Mouse (Mus musculus) lung, embryonic 14.5 days (tissue): ENCODE results near the gene Hoxc5. TPM values are rescaled to one million over a fixed set of nuclear protein-coding genes. Genes with fewer than 3 reads are reported as not detected.

ENCODE experiments used
- ATAC-seq: fragments of 200-750 bp; cut with Nextera tagmentation; 2 replicates; pipeline ENCODE4 v1.8.0; 2017; ENCODE audit warnings: mild to moderate bottlenecking, moderate TSS enrichment, moderate library complexity; ENCODE audit not compliant: insufficient read depth
- DNase-seq: peaks from one replicate; pipeline ENCODE4 v3.0.0-alpha.2; 2015
- H3K27ac ChIP-seq: fragments of 300-500 bp; sonication (generic); 2 replicates; pipeline ENCODE4 v1.5.1; 2014; ENCODE audit warnings: low read depth, mild to moderate bottlenecking, moderate library complexity
- H3K27me3 ChIP-seq: fragments of 300-500 bp; sonication (generic); 2 replicates; pipeline ENCODE4 v1.6.1; 2014; ENCODE audit warnings: low read length, control low read depth; ENCODE audit not compliant: insufficient read depth
- H3K36me3 ChIP-seq: fragments of 300-500 bp; sonication (generic); 2 replicates; pipeline ENCODE4 v1.6.1; 2014; ENCODE audit warnings: control low read depth; ENCODE audit not compliant: insufficient read depth
- H3K4me1 ChIP-seq: fragments of 300-500 bp; sonication (generic); 2 replicates; pipeline ENCODE4 v1.6.1; 2014; ENCODE audit warnings: antibody characterized with exemption, control low read depth; ENCODE audit not compliant: insufficient read depth
- H3K4me2 ChIP-seq: fragments of 300-500 bp; sonication (generic); 2 replicates; pipeline ENCODE4 v1.6.1; 2014; ENCODE audit warnings: mild to moderate bottlenecking
- H3K4me3 ChIP-seq: fragments of 300-500 bp; sonication (generic); 2 replicates; pipeline ENCODE4 v1.5.1; 2014; ENCODE audit warnings: low read depth, low read length
- H3K9ac ChIP-seq: fragments of 300-500 bp; sonication (generic); 2 replicates; pipeline ENCODE4 v1.6.1; 2014
- H3K9me3 ChIP-seq: fragments of 300-500 bp; sonication (generic); 2 replicates; pipeline ENCODE4 v1.6.1; 2016; ENCODE audit warnings: low read depth, low read length, control low read depth
- CTCF ChIP-seq: IDR thresholded peaks from 2 replicates; pipeline ENCODE4 v1.5.1; 2016; ENCODE audit warnings: antibody characterized with exemption, low read depth
- WGBS: fragments of 180-500 bp; shearing (Covaris S2); extraction: QIAGEN DNeasy Blood & Tissue Kit; methylation state at CpG from one replicate; pipeline ENCODE4 v1.1.7; 2014; 5-methylcytosine and 5-hydroxymethylcytosine counted together
- polyA plus RNA-seq: library from polyadenylated mRNA; unstranded; fragments of >200 nt; fragmentation: Nextera tagmentation; extraction: Ambion mirVana; gene quantifications from 2 replicates; pipeline ENCODE4 v1.2.1, GENCODE M21; 2014

Hoxc5 gene
- polyA plus RNA-seq, 1 experiment from 2014 or later = 0.62 TPM

GRCm38 (mm10) chr15:103001370-103001769 lies 34.1 kb downstream of the Hoxc5 start:
- peaks cover 100% of the 10 kb centered on the region for H3K27me3 ChIP-seq
- no peak overlapping the region for H3K9ac ChIP-seq

GRCm38 (mm10) chr15:103002156-103002555 lies 34.9 kb downstream of the Hoxc5 start:
- WGBS = 17% methylated on average over 4 of the region's 4 CpGs
- ATAC-seq (no peak), DNase-seq (no peak)
- no peaks in the 10 kb centered on the region for H3K4me1 ChIP-seq
- H3K9me3 ChIP-seq = no peaks in the 10 kb centered on the region
- H3K4me2 ChIP-seq = no peak overlapping the region
- no peak overlapping the region for H3K9ac ChIP-seq
- H3K36me3 ChIP-seq = no peaks in the 10 kb centered on the region
- no peak overlapping the region for H3K27ac ChIP-seq
- TF ChIP-seq CTCF = no peak
- H3K27me3 ChIP-seq = peaks cover 100% of the 10 kb centered on the region
- H3K4me3 ChIP-seq = no peak overlapping the region

More at GRCm38 (mm10) chr15:103001370-103001769, 34.1 kb downstream of the Hoxc5 start:
- DNase-seq (no peak), ATAC-seq (no peak)
- H3K4me2 ChIP-seq = no peak overlapping the region
- H3K4me3 ChIP-seq = no peak overlapping the region
- no peak for TF ChIP-seq CTCF
- H3K4me1 ChIP-seq = no peaks in the 10 kb centered on the region
- H3K27ac ChIP-seq = no peak overlapping the region
- 27% methylated on average over 2 of the region's 2 CpGs for WGBS
- no peaks in the 10 kb centered on the region for H3K36me3 ChIP-seq
- no peaks in the 10 kb centered on the region for H3K9me3 ChIP-seq

GRCm38 (mm10) chr15:103002821-103003448 lies 35.7 kb downstream of the Hoxc5 start:
- Histone ChIP-seq H3K36me3 (no peaks in the 10 kb centered on the region), H3K9ac (no peak overlapping the region), H3K9me3 (no peaks in the 10 kb centered on the region), H3K27me3 (peaks cover 100% of the 10 kb centered on the region), H3K4me1 (no peaks in the 10 kb centered on the region), H3K4me2 (no peak overlapping the region), H3K27ac (no peak overlapping the region), H3K4me3 (no peak overlapping the region)
- TF ChIP-seq CTCF = no peak
- ATAC-seq (no peak), DNase-seq (no peak)
- WGBS = 5% methylated on average over 13 of the region's 13 CpGs

- H3K27ac ChIP-seq = no peak overlapping the region
- no peak for ATAC-seq
- DNase-seq = peak; percentile 37
- H3K4me3 ChIP-seq = no peak overlapping the region
- no peak overlapping the region for H3K4me2 ChIP-seq
- no peak for TF ChIP-seq CTCF
- H3K9me3 ChIP-seq = no peaks in the 10 kb centered on the region
- H3K36me3 ChIP-seq = no peaks in the 10 kb centered on the region
- H3K27me3 ChIP-seq = peaks cover 100% of the 10 kb centered on the region
- no peak overlapping the region for H3K9ac ChIP-seq
- 1% methylated on average over 17 of the region's 17 CpGs for WGBS
- H3K4me1 ChIP-seq = no peaks in the 10 kb centered on the region
These were observed 38.1 kb downstream of the Hoxc5 start for GRCm38 (mm10) chr15:103005308-103005707.

GRCm38 (mm10) chr15:103005797-103006196 lies 38.6 kb downstream of the Hoxc5 start:
- no peak overlapping the region for H3K27ac ChIP-seq
- DNase-seq (no peak), ATAC-seq (no peak)
- no peak for TF ChIP-seq CTCF
- H3K27me3 ChIP-seq = peaks cover 100% of the 10 kb centered on the region
- no peaks in the 10 kb centered on the region for H3K4me1 ChIP-seq
- H3K4me3 ChIP-seq = no peak overlapping the region
- no peaks in the 10 kb centered on the region for H3K9me3 ChIP-seq
- H3K4me2 ChIP-seq = no peak overlapping the region
- H3K36me3 ChIP-seq = no peaks in the 10 kb centered on the region
- WGBS = 8% methylated on average over 5 of the region's 5 CpGs
- no peak overlapping the region for H3K9ac ChIP-seq

GRCm38 (mm10) chr15:103006326-103006725 lies 39.1 kb downstream of the Hoxc5 start:
- WGBS = 29% methylated on average over 1 of the region's 1 CpGs
- TF ChIP-seq CTCF = no peak
- Histone ChIP-seq H3K4me2 (no peak overlapping the region), H3K4me3 (no peak overlapping the region), H3K36me3 (no peaks in the 10 kb centered on the region), H3K27me3 (peaks cover 100% of the 10 kb centered on the region), H3K4me1 (no peaks in the 10 kb centered on the region), H3K9ac (no peak overlapping the region), H3K27ac (no peak overlapping the region), H3K9me3 (no peaks in the 10 kb centered on the region)
- no peak for ATAC-seq
- DNase-seq = no peak

- H3K9me3 ChIP-seq = no peaks in the 10 kb centered on the region
- WGBS = 2% methylated on average over 27 of the region's 27 CpGs
- H3K9ac ChIP-seq = 0 out of 2 replicates have a peak overlapping the region, but pooled peaks have one; percentile 3
- H3K4me3 ChIP-seq = peak overlapping the region; percentile 5; the same call in 1 of the 2 replicates
- H3K4me1 ChIP-seq = no peaks in the 10 kb centered on the region
- H3K4me2 ChIP-seq = peak overlapping the region; percentile 36
- peaks cover 99% of the 10 kb centered on the region for H3K27me3 ChIP-seq
- H3K27ac ChIP-seq = no peak overlapping the region
- no peak for TF ChIP-seq CTCF
- DNase-seq (no peak), ATAC-seq (no peak)
- no peaks in the 10 kb centered on the region for H3K36me3 ChIP-seq
These were observed 42.2 kb downstream of the Hoxc5 start for GRCm38 (mm10) chr15:103009265-103010111.
